Mouse (Mus musculus) embryonic facial prominence, embryonic 12.5 days (tissue): Measurements from ENCODE around the gene Gm20662. TPM values are rescaled to one million over a fixed set of nuclear protein-coding genes. Genes with fewer than 3 reads are reported as not detected.

Experiments used
- ATAC-seq: fragments of 200-750 bp; cut with Nextera tagmentation; 2 replicates; pipeline ENCODE4 v1.8.0; 2017; ENCODE audit not compliant: insufficient number of reproducible peaks, insufficient read depth, low FRiP score, low TSS enrichment
- H3K27ac ChIP-seq: fragments of 300-500 bp; sonication (generic); 2 replicates; pipeline ENCODE4 v1.5.1; 2016; ENCODE audit warnings: mild to moderate bottlenecking
- H3K27me3 ChIP-seq: fragments of 300-500 bp; sonication (generic); 2 replicates; pipeline ENCODE4 v1.6.1; 2016; ENCODE audit warnings: mild to moderate bottlenecking, moderate library complexity
- H3K36me3 ChIP-seq: fragments of 300-500 bp; sonication (generic); 2 replicates; pipeline ENCODE4 v1.6.1; 2016; ENCODE audit warnings: mild to moderate bottlenecking
- H3K4me1 ChIP-seq: fragments of 300-500 bp; sonication (generic); 2 replicates; pipeline ENCODE4 v1.6.1; 2016
- H3K4me2 ChIP-seq: fragments of 300-500 bp; sonication (generic); replicated peaks from 2 replicates; pipeline ENCODE4 v1.6.1; 2016; ENCODE audit warnings: mild to moderate bottlenecking, moderate library complexity
- H3K4me3 ChIP-seq: fragments of 300-500 bp; sonication (generic); 2 replicates; pipeline ENCODE4 v1.5.1; 2016; ENCODE audit warnings: mild to moderate bottlenecking
- H3K9ac ChIP-seq: fragments of 300-500 bp; sonication (generic); 2 replicates; pipeline ENCODE4 v1.6.1; 2016; ENCODE audit warnings: mild to moderate bottlenecking, moderate library complexity
- H3K9me3 ChIP-seq: fragments of 300-500 bp; sonication (generic); 2 replicates; pipeline ENCODE4 v1.6.1; 2016; ENCODE audit warnings: mild to moderate bottlenecking, moderate library complexity
- WGBS: fragments of 180-500 bp; shearing (Covaris S2); methylation state at CpG from one replicate; pipeline ENCODE4 v1.1.7; 2016; 5-methylcytosine and 5-hydroxymethylcytosine counted together
- polyA plus RNA-seq: library from polyadenylated mRNA; unstranded; fragments of >200 nt; fragmentation: Nextera tagmentation; extraction: Ambion mirVana; gene quantifications from 2 replicates; pipeline ENCODE4 v1.2.1, GENCODE M21; 2016

The Gm20662 gene
- polyA plus RNA-seq, 1 experiment from 2014 or later = 0.51 TPM

- WGBS = 92% methylated on average over 15 of the region's 15 CpGs
- Histone ChIP-seq H3K36me3 (peaks cover 59% of the 10 kb centered on the region), H3K9ac (no peak overlapping the region), H3K9me3 (no peaks in the 10 kb centered on the region), H3K4me2 (no peak overlapping the region), H3K4me1 (peaks cover 30% of the 10 kb centered on the region), H3K27ac (no peak overlapping the region), H3K27me3 (no peaks in the 10 kb centered on the region), H3K4me3 (no peak overlapping the region)
- ATAC-seq = no peak
Observed at GRCm38 (mm10) chr9:108051184-108051930, 55.2 kb downstream of the Gm20662 start.

DNA sequence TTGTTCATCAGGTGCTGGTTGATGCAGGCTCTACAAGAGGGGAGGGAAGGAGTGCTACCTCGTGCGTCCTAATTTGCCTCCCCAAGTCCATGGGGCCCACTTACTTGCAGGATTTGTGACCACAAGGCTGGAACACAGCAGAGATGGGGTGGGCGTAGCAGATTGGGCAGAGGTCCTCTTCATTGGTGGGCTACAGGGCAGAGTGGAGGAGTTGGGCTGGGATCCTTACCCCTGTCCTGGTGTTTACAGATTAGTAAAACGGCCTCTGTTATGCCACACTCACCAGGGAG is 55.7 kb downstream of the Gm20662 start:
- H3K4me2 ChIP-seq = no peak overlapping the region
- no peaks in the 10 kb centered on the region for H3K27me3 ChIP-seq
- H3K4me1 ChIP-seq = peaks cover 30% of the 10 kb centered on the region
- H3K27ac ChIP-seq = no peak overlapping the region
- H3K36me3 ChIP-seq = peaks cover 59% of the 10 kb centered on the region
- no peak overlapping the region for H3K4me3 ChIP-seq
- H3K9ac ChIP-seq = no peak overlapping the region
- no peak for ATAC-seq
- no peaks in the 10 kb centered on the region for H3K9me3 ChIP-seq
- WGBS = 84% methylated on average over 4 of the region's 4 CpGs

DNA sequence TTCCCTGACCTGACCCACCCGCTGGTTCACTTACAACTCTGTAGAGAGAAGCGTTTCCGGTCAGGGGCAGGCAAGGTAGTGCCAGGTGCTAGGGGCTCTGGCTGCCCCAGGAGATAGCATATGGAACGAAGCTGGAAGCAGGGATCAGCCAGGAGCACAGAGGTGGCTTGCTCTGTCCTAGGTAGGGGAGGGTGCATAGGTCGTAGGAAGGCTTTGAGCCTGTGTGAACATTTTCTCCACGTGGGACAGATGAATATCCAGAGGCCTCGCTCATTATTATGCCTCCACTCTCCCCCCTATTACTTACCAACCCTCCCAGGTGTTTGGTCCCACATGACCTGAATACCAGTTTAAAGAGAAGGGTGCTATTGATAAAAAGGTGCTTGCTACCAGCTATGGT is 56.3 kb downstream of the Gm20662 start:
- Histone ChIP-seq H3K4me3 (no peak overlapping the region), H3K4me2 (no peak overlapping the region), H3K27me3 (no peaks in the 10 kb centered on the region), H3K9ac (no peak overlapping the region), H3K36me3 (peaks cover 59% of the 10 kb centered on the region), H3K27ac (no peak overlapping the region), H3K9me3 (no peaks in the 10 kb centered on the region), H3K4me1 (peaks cover 30% of the 10 kb centered on the region)
- ATAC-seq = no peak
- 71% methylated on average over 7 of the region's 7 CpGs for WGBS

- WGBS = 55% methylated on average over 20 of the region's 20 CpGs
- Histone ChIP-seq H3K4me1 (peaks cover 26% of the 10 kb centered on the region), H3K27ac (peak within 1 kb of the TSS; percentile 70), H3K27me3 (no peaks in the 10 kb centered on the region), H3K4me3 (0 out of 2 replicates have a peak within 1 kb of the TSS, but pooled peaks have one; percentile 7), H3K36me3 (peaks cover 63% of the 10 kb centered on the region), H3K9me3 (no peaks in the 10 kb centered on the region), H3K4me2 (peak within 1 kb of the TSS; percentile 36), H3K9ac (0 out of 2 replicates have a peak within 1 kb of the TSS, but pooled peaks have one; percentile 2)
- ATAC-seq = peak; percentile 52
Observed at GRCm38 (mm10) chr9:108052885-108053664, 56.9 kb downstream of the Gm20662 start, which contains the start of gene Amigo3. Gene Amigo3, plus strand, starts transcription at chr9:108053159.

GRCm38 (mm10) chr9:108053665-108054225 is 57.6 kb downstream of the Gm20662 start:
- H3K9ac ChIP-seq = no peak overlapping the region
- H3K4me2 ChIP-seq = peak overlapping the region; percentile 36
- H3K27me3 ChIP-seq = no peaks in the 10 kb centered on the region
- WGBS = 93% methylated on average over 15 of the region's 15 CpGs
- peaks cover 21% of the 10 kb centered on the region for H3K4me1 ChIP-seq
- no peaks in the 10 kb centered on the region for H3K9me3 ChIP-seq
- H3K36me3 ChIP-seq = peaks cover 69% of the 10 kb centered on the region
- H3K27ac ChIP-seq = no peak overlapping the region
- no peak for ATAC-seq
- 0 out of 2 replicates have a peak overlapping the region, but pooled peaks have one; percentile 7 for H3K4me3 ChIP-seq

- WGBS = 89% methylated on average over 22 of the region's 22 CpGs
- no peaks in the 10 kb centered on the region for H3K27me3 ChIP-seq
- H3K27ac ChIP-seq = no peak overlapping the region
- no peak overlapping the region; the same call in 1 of the 2 replicates for H3K9ac ChIP-seq
- H3K4me2 ChIP-seq = no peak overlapping the region
- ATAC-seq = no peak
- H3K9me3 ChIP-seq = no peaks in the 10 kb centered on the region
- peaks cover 20% of the 10 kb centered on the region for H3K4me1 ChIP-seq
- no peak overlapping the region for H3K4me3 ChIP-seq
- H3K36me3 ChIP-seq = peaks cover 77% of the 10 kb centered on the region
Observed at GRCm38 (mm10) chr9:108054331-108055040, 58.3 kb downstream of the Gm20662 start.

GRCm38 (mm10) chr9:108055061-108055460 is 58.9 kb downstream of the Gm20662 start:
- ATAC-seq = no peak
- no peaks in the 10 kb centered on the region for H3K9me3 ChIP-seq
- 83% methylated on average over 1 of the region's 1 CpGs for WGBS

GRCm38 (mm10) chr9:108055661-108056237 is 59.6 kb downstream of the Gm20662 start:
- 82% methylated on average over 6 of the region's 6 CpGs for WGBS
- Histone ChIP-seq H3K27me3 (no peaks in the 10 kb centered on the region), H3K4me1 (peaks cover 9% of the 10 kb centered on the region), H3K36me3 (peaks cover 81% of the 10 kb centered on the region), H3K9me3 (no peaks in the 10 kb centered on the region), H3K27ac (no peak overlapping the region), H3K4me3 (no peak overlapping the region), H3K9ac (no peak overlapping the region), H3K4me2 (no peak overlapping the region)
- no peak for ATAC-seq

More at GRCm38 (mm10) chr9:108055061-108055460, 58.9 kb downstream of the Gm20662 start:
- peaks cover 14% of the 10 kb centered on the region for H3K4me1 ChIP-seq
- peaks cover 80% of the 10 kb centered on the region for H3K36me3 ChIP-seq
- H3K9ac ChIP-seq = no peak overlapping the region
- H3K27me3 ChIP-seq = no peaks in the 10 kb centered on the region
- H3K4me3 ChIP-seq = no peak overlapping the region
- no peak overlapping the region for H3K27ac ChIP-seq
- H3K4me2 ChIP-seq = no peak overlapping the region

DNA sequence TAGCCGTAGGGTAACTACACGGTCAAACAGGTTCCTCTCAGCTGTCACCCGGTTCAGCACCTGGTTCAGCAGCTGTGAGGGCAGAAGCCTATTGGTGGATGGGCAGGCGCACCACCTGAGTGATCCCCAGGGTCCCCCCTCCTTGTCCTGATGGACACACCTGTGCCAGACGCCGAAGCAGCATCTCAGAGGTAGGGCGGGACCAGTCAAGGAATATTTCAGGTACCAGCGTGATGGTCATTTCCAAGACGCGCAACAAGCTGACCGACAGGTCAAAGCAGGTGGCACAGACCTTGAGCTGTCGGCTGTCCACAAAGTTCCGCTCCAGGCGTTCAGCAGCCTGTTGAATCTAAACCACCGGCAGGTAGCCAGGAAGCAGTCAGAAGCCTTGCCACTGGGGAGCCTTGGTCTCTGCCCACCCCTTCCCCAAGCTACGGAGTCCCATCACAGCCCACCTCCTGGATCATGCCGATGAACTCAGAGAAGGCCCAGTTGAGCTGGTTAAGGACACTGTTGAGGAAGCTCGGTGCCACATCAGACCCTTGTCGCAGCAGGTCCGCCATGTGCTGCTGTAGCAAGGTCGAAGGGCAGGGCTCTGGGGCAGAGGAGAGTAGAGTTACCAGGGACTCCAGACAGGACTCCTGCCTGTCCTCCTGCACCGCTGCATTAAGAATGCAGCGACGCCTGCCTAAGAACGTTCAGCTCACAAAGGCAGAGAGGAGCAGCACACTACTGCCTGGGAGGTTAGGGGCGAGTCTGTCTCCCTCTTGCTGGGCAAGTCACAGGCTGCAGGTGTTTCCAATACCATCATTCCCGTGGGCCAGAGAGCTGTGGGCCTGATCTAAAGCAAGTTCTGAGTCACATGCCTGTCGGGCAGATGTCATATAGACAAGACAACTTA is 60.5 kb downstream of the Gm20662 start:
- Histone ChIP-seq H3K9me3 (no peaks in the 10 kb centered on the region), H3K4me2 (no peak overlapping the region), H3K9ac (no peak overlapping the region), H3K4me1 (peaks cover 9% of the 10 kb centered on the region), H3K36me3 (peaks cover 77% of the 10 kb centered on the region), H3K27me3 (no peaks in the 10 kb centered on the region), H3K4me3 (no peak overlapping the region), H3K27ac (no peak overlapping the region)
- ATAC-seq = no peak
- WGBS = 74% methylated on average over 28 of the region's 28 CpGs

DNA sequence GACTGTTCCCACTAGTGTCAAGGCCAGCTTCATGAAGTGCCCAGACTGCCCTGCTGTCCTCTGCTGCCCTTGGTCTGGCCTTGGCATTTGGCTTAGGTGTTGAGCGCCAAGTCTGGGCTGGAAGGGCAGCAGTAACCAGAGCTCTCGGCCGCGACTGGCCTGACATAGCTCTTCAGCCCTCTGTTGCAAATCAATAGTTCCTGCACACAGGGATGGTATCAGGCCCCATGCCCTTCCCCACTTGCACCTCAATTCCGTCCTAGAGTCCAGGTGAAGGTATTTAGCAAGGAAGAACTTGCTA is 61.1 kb downstream of the Gm20662 start:
- no peak overlapping the region for H3K4me2 ChIP-seq
- peaks cover 77% of the 10 kb centered on the region for H3K36me3 ChIP-seq
- WGBS = 91% methylated on average over 5 of the region's 5 CpGs
- no peak overlapping the region for H3K9ac ChIP-seq
- no peaks in the 10 kb centered on the region for H3K9me3 ChIP-seq
- no peak overlapping the region for H3K4me3 ChIP-seq
- ATAC-seq = no peak
- H3K27ac ChIP-seq = no peak overlapping the region
- H3K4me1 ChIP-seq = peaks cover 9% of the 10 kb centered on the region
- no peaks in the 10 kb centered on the region for H3K27me3 ChIP-seq
